Mouse (Mus musculus) adipose tissue, adult 10 weeks (tissue): ENCODE data around the gene Spata16. TPM values are rescaled to one million over a fixed set of nuclear protein-coding genes. Genes with fewer than 3 reads are reported as not detected.

ENCODE experiments used
- polyA plus RNA-seq: library from polyadenylated mRNA; stranded (reverse); fragments of 350-450 nt; fragmentation: Illumina TruSeq; extraction: RNeasy Lipid Tissue Mini Kit (QIAGEN cat#74804); gene quantifications from one replicate; pipeline ENCODE4 v1.2.3, GENCODE M21; 2014; ENCODE audit warnings: low read depth, low replicate concordance

Gene Spata16
- polyA plus RNA-seq = 4.5 TPM

DNA sequence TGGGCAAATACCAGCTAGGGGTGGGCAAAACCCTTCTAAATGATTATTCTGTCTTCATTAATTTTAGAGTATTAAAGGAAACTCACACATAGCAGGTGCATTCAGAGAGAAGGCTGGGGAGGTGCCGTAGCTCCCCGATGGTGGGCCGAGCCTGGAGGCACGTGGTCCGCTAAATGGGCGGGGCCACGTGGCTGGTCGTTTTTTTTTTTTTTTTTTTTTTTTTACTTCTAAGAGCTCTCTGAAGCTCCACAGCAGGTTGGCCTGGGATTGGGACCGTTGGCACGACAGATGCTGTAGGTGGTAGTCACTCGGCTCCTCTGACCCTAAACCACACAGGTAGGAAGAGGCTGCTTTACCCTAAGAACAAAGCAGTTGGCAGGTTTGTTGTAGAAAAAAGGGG, at the start of gene Spata16:
Spata16 (plus strand) TSS at position 219 of the 400 bp plus-strand sequence.

